Mouse (Mus musculus): ENCODE data around the gene Taf1d. TPM values are rescaled to one million over a fixed set of nuclear protein-coding genes. Genes with fewer than 3 reads are reported as not detected.

Taf1d gene
- polyA plus RNA-seq, 2 experiments, result 29.6 to 57.4 TPM

DNA sequence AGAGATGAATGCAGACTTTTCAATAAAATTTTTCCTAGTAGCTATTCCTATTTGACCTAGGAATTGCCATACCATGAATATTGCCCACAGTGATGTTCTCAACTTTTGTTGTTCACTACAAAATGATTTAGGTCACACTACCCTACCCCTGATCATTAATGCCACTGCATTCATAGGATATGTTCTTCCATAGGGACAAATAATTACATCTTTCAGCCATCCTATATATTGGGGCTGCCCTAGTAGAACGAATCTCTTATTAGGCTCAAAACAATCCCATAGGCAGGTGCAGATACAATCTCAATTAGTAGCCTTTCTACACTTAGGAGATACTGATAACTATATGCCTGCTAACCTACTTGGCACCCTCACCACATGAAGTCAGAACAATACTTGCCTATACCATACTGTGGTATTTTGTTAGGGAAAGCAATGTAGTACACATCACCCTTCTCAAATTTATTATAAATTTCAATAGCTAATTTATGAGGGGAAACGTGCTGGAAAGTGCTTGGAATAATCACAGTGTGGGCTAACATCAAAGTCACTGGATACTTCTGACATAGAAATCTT is 12.2 kb downstream of the Taf1d start:
- Histone ChIP-seq H3K4me1 (replicated peaks; ENCODE audit: control insufficient read depth in 2 of 2, insufficient read depth in 2 of 2, low read length in 1 of 2) (no peaks in the 10 kb centered on the region), H3K9ac (replicated peaks) (no peak overlapping the region), H3K27ac (no peak overlapping the region), H3K9me3 (ENCODE audit: control insufficient read depth, low read length) (no peaks in the 10 kb centered on the region), H3K4me3 (ENCODE audit: insufficient read depth in 1 of 2, low read depth in 2 of 2, low read length in 2 of 2) (no peak overlapping the region), H3K36me3 (replicated peaks; ENCODE audit: control insufficient read depth, insufficient read depth, low read depth) (peaks cover 58% of the 10 kb centered on the region), H3K27me3 (ENCODE audit: control insufficient read depth, insufficient read depth, low read length) (no peaks in the 10 kb centered on the region), H3K4me2 (ENCODE audit: low read depth) (no peak overlapping the region)
- DNase-seq (ENCODE audit: low read depth in 3 of 3, low spot score in 3 of 3), result no peak
- TF ChIP-seq CTCF (IDR thresholded peaks at IDR 0.05; ENCODE audit: low read depth) (no peak), EP300 (IDR thresholded peaks at IDR 0.05; ENCODE audit: low read depth) (no peak)
- 65% methylated on average over 2 of the region's 2 CpGs for WGBS (ENCODE audit: insufficient replicate concordance)
- ATAC-seq (ENCODE audit: insufficient read depth), result no peak

DNA sequence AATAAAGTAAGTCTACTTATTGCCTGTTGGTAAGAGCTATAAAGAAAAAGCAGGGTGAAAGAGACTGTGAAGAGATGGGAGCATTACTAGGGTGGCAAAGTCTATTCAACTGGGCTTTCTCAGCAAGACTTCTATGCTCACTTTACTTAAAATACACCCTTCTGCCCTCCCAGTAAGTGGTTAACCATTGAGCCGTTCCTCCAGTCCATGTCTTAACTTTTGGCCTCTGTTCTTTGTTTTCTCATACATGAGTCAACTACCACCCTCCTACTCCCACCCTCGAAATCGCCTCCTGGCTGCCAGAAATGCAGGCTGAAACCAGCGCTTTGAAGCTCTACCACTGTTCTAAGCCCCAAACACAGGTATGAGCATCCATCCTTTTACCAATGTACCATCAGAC is 31.8 kb downstream of the Taf1d start:
- H3K4me2 ChIP-seq (ENCODE audit: low read depth), result no peak overlapping the region
- H3K27me3 ChIP-seq (ENCODE audit: control insufficient read depth, insufficient read depth, low read length), result no peaks in the 10 kb centered on the region
- 85% methylated on average over 4 of the region's 4 CpGs for WGBS (ENCODE audit: insufficient replicate concordance)
- no peak overlapping the region for H3K27ac ChIP-seq
- H3K9me3 ChIP-seq (ENCODE audit: control insufficient read depth, low read length), result no peaks in the 10 kb centered on the region
- TF ChIP-seq CTCF (IDR thresholded peaks at IDR 0.05; ENCODE audit: low read depth), result no peak
- no peak overlapping the region for H3K9ac ChIP-seq (replicated peaks)
- no peak overlapping the region for H3K4me3 ChIP-seq (ENCODE audit: insufficient read depth in 1 of 2, low read depth in 2 of 2, low read length in 2 of 2)
- no peaks in the 10 kb centered on the region for H3K4me1 ChIP-seq (replicated peaks; ENCODE audit: control insufficient read depth in 2 of 2, insufficient read depth in 2 of 2, low read length in 1 of 2)
- DNase-seq (ENCODE audit: low read depth in 3 of 3, low spot score in 3 of 3) (no peak), ATAC-seq (ENCODE audit: insufficient read depth) (no peak)
- peaks cover 68% of the 10 kb centered on the region for H3K36me3 ChIP-seq (replicated peaks; ENCODE audit: control insufficient read depth, insufficient read depth, low read depth)

DNA sequence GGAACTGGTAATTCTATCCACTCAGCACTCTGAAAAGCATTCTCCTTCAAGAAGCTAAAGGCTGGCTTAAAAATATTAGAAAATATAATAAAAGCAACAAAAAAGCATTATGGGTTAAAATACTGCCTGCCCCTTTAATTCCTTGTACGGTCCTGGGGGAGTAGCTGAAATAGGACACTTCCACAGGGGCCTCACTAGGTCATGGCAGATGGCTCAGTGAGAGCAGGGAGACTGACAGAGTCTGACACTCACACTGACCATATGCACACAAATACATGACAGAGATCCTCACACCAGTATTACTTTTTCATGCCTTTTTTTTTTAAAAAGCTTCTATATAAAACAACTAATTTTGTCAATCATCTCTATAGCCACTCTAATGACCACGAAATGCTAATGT is 43.9 kb downstream of the Taf1d start:
- 82% methylated on average over 2 of the region's 2 CpGs for WGBS (ENCODE audit: insufficient replicate concordance)
- H3K27me3 ChIP-seq (ENCODE audit: control insufficient read depth, insufficient read depth, low read length), result no peaks in the 10 kb centered on the region
- no peak overlapping the region for H3K9ac ChIP-seq (replicated peaks)
- DNase-seq (ENCODE audit: low read depth in 3 of 3, low spot score in 3 of 3) (no peak), ATAC-seq (ENCODE audit: insufficient read depth) (no peak)
- no peak overlapping the region for H3K27ac ChIP-seq
- H3K36me3 ChIP-seq (replicated peaks; ENCODE audit: control insufficient read depth, insufficient read depth, low read depth), result peaks cover 65% of the 10 kb centered on the region
- no peaks in the 10 kb centered on the region for H3K4me1 ChIP-seq (replicated peaks; ENCODE audit: control insufficient read depth in 2 of 2, insufficient read depth in 2 of 2, low read length in 1 of 2)
- H3K4me2 ChIP-seq (ENCODE audit: low read depth), result no peak overlapping the region
- no peak overlapping the region for H3K4me3 ChIP-seq (ENCODE audit: insufficient read depth in 1 of 2, low read depth in 2 of 2, low read length in 2 of 2)
- TF ChIP-seq CTCF (IDR thresholded peaks at IDR 0.05; ENCODE audit: low read depth), result no peak
- TF ChIP-seq EP300 (IDR thresholded peaks at IDR 0.05; ENCODE audit: low read depth), result no peak
- no peaks in the 10 kb centered on the region for H3K9me3 ChIP-seq (ENCODE audit: control insufficient read depth, low read length)

DNA sequence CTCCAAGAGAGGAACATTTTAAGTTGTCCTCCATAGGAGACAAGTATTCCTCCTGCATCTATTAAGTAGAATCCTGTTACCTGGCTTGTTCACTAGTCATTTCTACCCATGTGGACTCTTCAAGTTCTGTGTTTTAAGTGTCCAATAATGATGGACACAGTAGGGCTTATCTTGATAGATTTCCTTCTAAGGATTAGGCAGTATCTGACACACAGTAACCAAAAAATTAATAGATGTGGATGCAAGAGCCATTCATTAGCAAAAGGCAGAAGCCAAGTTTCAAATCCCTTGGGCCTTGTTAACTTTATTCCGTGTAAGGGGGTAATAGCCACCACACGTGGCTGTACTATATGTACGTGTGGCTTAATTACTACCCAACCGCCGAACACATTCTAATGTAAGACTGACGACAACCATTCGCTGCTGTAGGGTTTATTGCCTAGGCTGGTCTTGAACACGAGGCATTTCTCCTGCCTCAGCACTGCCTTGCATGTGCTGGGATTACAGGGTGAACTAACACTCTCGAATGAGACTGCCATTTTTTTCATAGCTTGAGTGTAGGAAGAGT is 51.0 kb downstream of the Taf1d start:
- peak overlapping the region; percentile 32 for H3K27ac ChIP-seq
- H3K36me3 ChIP-seq (replicated peaks; ENCODE audit: control insufficient read depth, insufficient read depth, low read depth), result peaks cover 16% of the 10 kb centered on the region
- no peaks in the 10 kb centered on the region for H3K9me3 ChIP-seq (ENCODE audit: control insufficient read depth, low read length)
- no peaks in the 10 kb centered on the region for H3K27me3 ChIP-seq (ENCODE audit: control insufficient read depth, insufficient read depth, low read length)
- ATAC-seq (ENCODE audit: insufficient read depth), result peak; percentile 38; the same call in 1 of the 2 replicates
- TF ChIP-seq EP300 (IDR thresholded peaks at IDR 0.05; ENCODE audit: low read depth), result no peak
- TF ChIP-seq CTCF (IDR thresholded peaks at IDR 0.05; ENCODE audit: low read depth), result no peak
- peak overlapping the region; percentile 75 to 97 for H3K4me3 ChIP-seq (ENCODE audit: insufficient read depth in 1 of 2, low read depth in 2 of 2, low read length in 2 of 2)
- H3K4me2 ChIP-seq (ENCODE audit: low read depth), result peak overlapping the region; percentile 81
- WGBS (ENCODE audit: insufficient replicate concordance), result under 1% methylated on average over 9 of the region's 9 CpGs
- peak overlapping the region; percentile 83 for H3K9ac ChIP-seq (replicated peaks)
- H3K4me1 ChIP-seq (replicated peaks; ENCODE audit: control insufficient read depth in 2 of 2, insufficient read depth in 2 of 2, low read length in 1 of 2), result peaks cover 4 to 8% of the 10 kb centered on the region in 2 experiments
- DNase-seq (ENCODE audit: low read depth in 3 of 3, low spot score in 3 of 3), result peak in 1 of 3 experiments; percentile 10

DNA sequence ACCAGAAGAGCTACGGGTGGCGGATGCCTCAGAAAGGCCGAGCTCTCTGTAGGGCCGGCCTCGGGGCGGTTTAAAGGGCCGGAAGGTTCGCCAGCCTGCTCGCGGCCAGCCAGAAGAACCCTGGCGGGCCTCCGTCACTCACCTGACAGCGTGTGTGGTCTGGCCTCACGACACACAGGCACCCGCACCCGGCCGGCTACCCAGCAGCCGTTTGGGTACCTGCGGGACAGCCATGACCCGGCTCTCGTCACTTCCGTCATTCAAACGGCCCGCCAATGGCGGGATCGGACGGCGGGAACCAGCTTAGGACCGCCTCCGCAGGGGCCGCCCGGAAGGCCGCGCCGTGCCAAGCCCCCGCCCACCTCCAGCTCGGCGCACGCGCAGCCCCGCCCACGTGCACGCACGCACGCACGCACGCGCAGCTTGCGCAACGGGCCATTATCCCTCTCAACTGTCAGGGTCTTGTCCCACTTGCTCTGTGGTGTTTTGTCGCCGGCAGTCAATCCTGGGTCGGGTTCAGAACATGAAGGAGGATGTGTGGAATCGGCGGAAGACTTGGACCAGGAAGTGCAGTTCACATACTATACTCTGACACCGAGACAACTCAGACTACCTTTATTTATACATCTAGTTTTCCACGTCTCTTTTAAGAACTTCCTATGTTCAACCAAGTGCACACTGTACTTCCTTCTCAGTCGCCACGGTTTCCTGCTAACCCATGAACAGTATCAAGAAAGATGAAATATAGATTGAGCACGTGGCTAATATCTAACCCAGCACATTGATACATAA is 51.7 kb downstream of the Taf1d start, which contains the start of gene Cep295:
TSS of gene Cep295 (minus strand) at position 305 of the 792 bp plus-strand sequence.
- Histone ChIP-seq H3K4me2 (ENCODE audit: low read depth) (peak within 1 kb of the TSS; percentile 81), H3K27ac (peak within 1 kb of the TSS; percentile 32), H3K4me1 (replicated peaks; ENCODE audit: control insufficient read depth in 2 of 2, insufficient read depth in 2 of 2, low read length in 1 of 2) (peaks cover 4 to 8% of the 10 kb centered on the region in 2 experiments), H3K27me3 (ENCODE audit: control insufficient read depth, insufficient read depth, low read length) (no peaks in the 10 kb centered on the region), H3K9me3 (ENCODE audit: control insufficient read depth, low read length) (no peaks in the 10 kb centered on the region), H3K4me3 (ENCODE audit: insufficient read depth in 1 of 2, low read depth in 2 of 2, low read length in 2 of 2) (peak within 1 kb of the TSS; percentile 75 to 97), H3K9ac (replicated peaks) (peak within 1 kb of the TSS; percentile 83), H3K36me3 (replicated peaks; ENCODE audit: control insufficient read depth, insufficient read depth, low read depth) (peaks cover 12% of the 10 kb centered on the region)
- WGBS (ENCODE audit: insufficient replicate concordance), result under 1% methylated on average over 54 of the region's 60 CpGs
- DNase-seq (ENCODE audit: low read depth in 3 of 3, low spot score in 3 of 3), result peak; percentile 85 to 88 (median 87)
- peak; percentile 17; the same call in 1 of the 2 replicates for TF ChIP-seq EP300 (IDR thresholded peaks at IDR 0.05; ENCODE audit: low read depth)
- TF ChIP-seq CTCF (IDR thresholded peaks at IDR 0.05; ENCODE audit: low read depth), result no peak
- ATAC-seq (ENCODE audit: insufficient read depth), result peak; percentile 100

All from liver, embryonic 14.5 days (tissue).